Mouse (Mus musculus): ENCODE measurements around the gene Grm6.

The Grm6 gene

GRCm38 (mm10) chr11:50914461-50914860 lies 64.0 kb downstream of the Grm6 start:
- DNase-seq (ENCODE audit: low read depth in 2 of 2, low spot score in 2 of 2): no peak
